Mouse (Mus musculus) myocyte (in vitro differentiated cells): ENCODE measurements around the gene Sod1.
"Not testable (repeated sequence)": the region's sequence is repeated elsewhere in the genome, so short reads cannot be mapped to it uniquely, and the experiment has no call there.

Experiments used
- CEBPB ChIP-seq: IDR thresholded peaks from 2 replicates; pipeline ENCODE4 v1.6.1; 2011; ENCODE audit warnings: mild to moderate bottlenecking, moderate library complexity; ENCODE audit not compliant: poor library complexity, insufficient read depth, severe bottlenecking
- E2F4 ChIP-seq: IDR thresholded peaks from one replicate; pipeline ENCODE4 v1.6.1; 2011; ENCODE audit warnings: mild to moderate bottlenecking, control low read depth, moderate library complexity; ENCODE audit not compliant: insufficient read depth
- MAX ChIP-seq: IDR thresholded peaks from one replicate; pipeline ENCODE4 v1.6.1; 2011; ENCODE audit warnings: low read depth, mild to moderate bottlenecking, control low read depth
- MYOD1 ChIP-seq, 3 experiments: IDR thresholded peaks; one replicate each; pipeline ENCODE4 v1.6.1; 2011; ENCODE audit warnings: control low read depth in 2 of 3, low read depth in 2 of 3, mild to moderate bottlenecking in 2 of 3, moderate library complexity in 1 of 3; ENCODE audit not compliant: insufficient read length in 2 of 3, control insufficient read depth in 1 of 3
- MYOG ChIP-seq, 3 experiments: IDR thresholded peaks; one replicate each; pipeline ENCODE4 v1.6.1; 2011; ENCODE audit warnings: control low read depth in 2 of 3, low read depth in 2 of 3, mild to moderate bottlenecking in 2 of 3; ENCODE audit not compliant: insufficient read length in 2 of 3, control insufficient read depth in 1 of 3, insufficient read depth in 1 of 3
- POLR2A ChIP-seq: IDR thresholded peaks from one replicate; pipeline ENCODE4 v1.6.1; 2011; ENCODE audit warnings: low read depth, mild to moderate bottlenecking, control low read depth, moderate library complexity; ENCODE audit not compliant: insufficient read length
- POLR2AphosphoS2 ChIP-seq: IDR thresholded peaks from one replicate; pipeline ENCODE4 v1.6.1; 2011; ENCODE audit warnings: low read depth, control low read depth; ENCODE audit not compliant: insufficient read length
- REST ChIP-seq: IDR thresholded peaks from one replicate; pipeline ENCODE4 v1.6.1; 2011; ENCODE audit warnings: mild to moderate bottlenecking, control low read depth, moderate library complexity; ENCODE audit not compliant: insufficient read depth, insufficient read length
- SRF ChIP-seq: IDR thresholded peaks from one replicate; pipeline ENCODE4 v1.6.1; 2011; ENCODE audit warnings: low read depth; ENCODE audit not compliant: control insufficient read depth, insufficient read length
- TCF12 ChIP-seq: IDR thresholded peaks from one replicate; pipeline ENCODE4 v1.6.1; 2011; ENCODE audit warnings: mild to moderate bottlenecking, control low read depth; ENCODE audit not compliant: poor library complexity, insufficient read depth, severe bottlenecking
- TCF3 ChIP-seq: IDR thresholded peaks from one replicate; pipeline ENCODE4 v1.6.1; 2011; ENCODE audit warnings: low read depth, control low read depth; ENCODE audit not compliant: insufficient read length
- USF1 ChIP-seq: IDR thresholded peaks from one replicate; pipeline ENCODE4 v1.6.1; 2011; ENCODE audit warnings: low read depth, mild to moderate bottlenecking, control low read depth, moderate library complexity

DNA sequence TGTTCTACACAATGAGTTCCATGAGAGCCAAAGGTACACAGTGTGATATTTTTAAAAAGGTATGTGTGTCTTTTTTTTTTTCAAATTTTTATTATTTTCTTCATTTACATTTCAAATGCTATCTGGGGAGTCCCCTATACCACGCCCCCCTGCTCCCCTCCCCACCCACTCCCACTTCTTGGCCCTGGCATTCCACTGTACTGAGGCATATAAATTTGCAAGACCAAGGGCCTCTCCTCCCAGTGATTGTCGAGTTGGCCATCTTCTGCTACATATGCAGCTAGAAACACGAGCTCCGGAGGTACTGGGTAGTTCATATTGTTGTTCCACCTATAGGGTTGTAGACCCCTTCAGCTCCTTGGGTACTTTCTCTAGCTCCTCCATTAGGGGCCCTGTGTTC is 1.1 kb upstream of the Sod1 start:
- TF ChIP-seq TCF12; POLR2A; MAX; E2F4; REST; MYOG (IDR thresholded peaks at IDR 0.05; ENCODE audit: control insufficient read depth in 1 of 3, insufficient read depth in 1 of 3, insufficient read length in 2 of 3, low read depth in 2 of 3); TCF3; USF1; SRF; CEBPB; POLR2AphosphoS2; MYOD1 (IDR thresholded peaks at IDR 0.05; ENCODE audit: control insufficient read depth in 1 of 3, insufficient read length in 2 of 3, low read depth in 2 of 3): not testable (repeated sequence)
